8 mouse cellular contexts compared by ENCODE assay signal in genomic region chr10:79553691-79554090, GRCm38 (mm10). TPM values are rescaled to one million over a fixed set of nuclear protein-coding genes. Genes with fewer than 3 reads are reported as not detected.
DNase-seq lines count a peak whose midpoint lies in the region; ATAC-seq lines count a peak whose summit lies in the region.

No protein-coding gene starts in this region.

- peak; percentile 4 for DNase-seq in gastrocnemius, postnatal 10 days
- DNase-seq in gastrocnemius, postnatal 14 days, result no peak
- DNase-seq in urinary bladder, adult 2 months (ENCODE audit: low spot score), result peak; percentile 20
- DNase-seq in urinary bladder, postnatal 4 days (ENCODE audit: low spot score in 2 of 2), result no peak
- DNase-seq in ovary, postnatal 14 days (ENCODE audit: low spot score), result no peak
- DNase-seq in adrenal gland, postnatal 25 days, result no peak
- no peak for DNase-seq in thymus, postnatal 4 days

- ATAC-seq in limb, embryonic 15.5 days (ENCODE audit: insufficient number of reproducible peaks, low FRiP score, low TSS enrichment, low read depth), result no peak

- H3K4me1 ChIP-seq in limb, embryonic 15.5 days, result peaks cover 31% of the 10 kb centered on the region

- peaks cover 20% of the 10 kb centered on the region for H3K36me3 ChIP-seq in limb, embryonic 15.5 days

- H3K4me3 ChIP-seq in limb, embryonic 15.5 days, result peak overlapping the region; percentile 94

- H3K27ac ChIP-seq in limb, embryonic 15.5 days, result no peak overlapping the region

- H3K9me3 ChIP-seq in limb, embryonic 15.5 days, result no peaks in the 10 kb centered on the region

- H3K9ac ChIP-seq in limb, embryonic 15.5 days, result 0 out of 2 replicates have a peak overlapping the region, but pooled peaks have one; percentile 90

- H3K4me2 ChIP-seq in limb, embryonic 15.5 days, result peak overlapping the region; percentile 79

- H3K27me3 ChIP-seq in limb, embryonic 15.5 days, result no peaks in the 10 kb centered on the region

- 32% methylated on average over 10 of the region's 10 CpGs for WGBS in limb, embryonic 15.5 days

- intact Hi-C loops in gastrocnemius, postnatal 14 days (cut with DNase I; ENCODE audit: low total_unique reads), result no loop called here

RNA-seq across cellular contexts. Expression of gene Mier2, which starts 1.3 kb away (rescaled TPM):
- total RNA-seq in gastrocnemius, postnatal 10 days (2021), result 10 to 100 TPM; 16.1 to 18.2 TPM
- total RNA-seq in gastrocnemius, postnatal 14 days (2021), result 10 to 100 TPM; 10.3 to 10.6 TPM
- 54.3 and 59.5 TPM in 2 replicates for polyA plus RNA-seq in urinary bladder, adult 2 months (2012; rRNA removed)
- 65.5 and 66.4 TPM in 2 replicates for polyA plus RNA-seq in limb, embryonic 15.5 days (2015; fragmentation: Nextera tagmentation; extraction: Ambion mirVana)
- total RNA-seq in adrenal gland, postnatal 25 days (2021), result 33.6 and 46.1 TPM in 2 replicates

RNA-seq across cellular contexts. Expression of gene Plpp2, which starts 20.1 kb away (rescaled TPM):
- 1 to 10 TPM; 2.3 to 2.6 TPM for total RNA-seq in gastrocnemius, postnatal 10 days (2021)
- total RNA-seq in gastrocnemius, postnatal 14 days (2021), result 1 to 10 TPM; 1.3 to 2.2 TPM
- polyA plus RNA-seq in urinary bladder, adult 2 months (2012; rRNA removed), result 21.5 and 29.1 TPM in 2 replicates
- polyA plus RNA-seq in limb, embryonic 15.5 days (2015; fragmentation: Nextera tagmentation; extraction: Ambion mirVana), result 25.5 and 28.3 TPM in 2 replicates
- total RNA-seq in adrenal gland, postnatal 25 days (2021), result 28.3 and 32.1 TPM in 2 replicates

RNA-seq across cellular contexts. Expression of gene Theg, which starts 33.4 kb away (rescaled TPM):
- not detected for total RNA-seq in gastrocnemius, postnatal 10 days (2021)
- not detected for total RNA-seq in gastrocnemius, postnatal 14 days (2021)
- not detected in 2 replicates for polyA plus RNA-seq in urinary bladder, adult 2 months (2012; rRNA removed)
- polyA plus RNA-seq in limb, embryonic 15.5 days (2015; fragmentation: Nextera tagmentation; extraction: Ambion mirVana), result not detected in 2 replicates
- total RNA-seq in adrenal gland, postnatal 25 days (2021), result not detected in 2 replicates

Comparison
In these comparisons a context has a peak if more than half of its experiments do, and no peak if none do; other contexts are left out.
1. DNase-seq: peak in gastrocnemius, postnatal 10 days (single experiment) and urinary bladder, adult 2 months (single experiment); none in gastrocnemius, postnatal 14 days (single experiment), urinary bladder, postnatal 4 days (0 of 2), ovary, postnatal 14 days (single experiment), adrenal gland, postnatal 25 days (single experiment) and thymus, postnatal 4 days (single experiment).